Mouse (Mus musculus): Measurements from ENCODE around the gene Mpl. TPM values are rescaled to one million over a fixed set of nuclear protein-coding genes. Genes with fewer than 3 reads are reported as not detected.

The Mpl gene
- polyA plus RNA-seq, 1 experiment from 2014 or later, result 1.2 TPM

DNA sequence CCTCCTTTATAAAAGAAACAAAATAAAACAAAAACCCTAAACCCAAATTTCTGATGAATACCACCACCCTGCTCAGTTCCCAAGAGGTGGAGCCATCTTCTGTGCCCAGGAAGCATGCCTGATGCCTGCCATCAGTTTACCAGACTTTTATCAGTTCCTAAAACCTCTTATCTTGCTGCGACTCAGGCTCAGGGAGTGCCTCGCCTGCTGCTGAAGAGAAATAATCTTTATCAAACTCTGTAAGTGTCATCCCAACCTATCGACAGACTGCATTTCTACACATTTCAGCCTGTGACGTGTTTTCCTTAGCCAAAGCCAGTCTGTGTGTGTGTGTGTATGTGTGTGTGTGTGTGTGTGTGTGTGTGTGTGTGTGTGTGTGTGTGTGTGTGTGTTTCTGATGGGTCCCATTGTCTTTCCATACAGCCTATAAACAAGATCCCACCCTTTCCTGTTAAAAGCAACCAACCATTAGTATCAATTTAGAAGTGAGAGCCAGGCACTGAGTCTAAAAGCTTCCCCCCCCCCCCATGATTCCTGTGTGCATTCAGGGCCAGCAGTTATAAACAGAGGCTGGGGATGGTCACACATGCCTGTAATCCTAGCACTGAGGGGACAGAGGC, 32.7 kb downstream of the Mpl start:
- H3K36me3 ChIP-seq (replicated peaks; ENCODE audit: control insufficient read depth, insufficient read depth, low read depth, low read length), result no peaks in the 10 kb centered on the region
- no peak overlapping the region for H3K27ac ChIP-seq (replicated peaks; ENCODE audit: low read depth, low read length)
- no peak for DNase-seq (ENCODE audit: low spot score)
- ATAC-seq (replicated peaks; ENCODE audit: insufficient number of reproducible peaks, low FRiP score, low TSS enrichment, low read depth), result no peak
- no peak overlapping the region for H3K9ac ChIP-seq (replicated peaks; ENCODE audit: low read length)
- H3K4me1 ChIP-seq (ENCODE audit: control insufficient read depth, insufficient read depth, low read length), result no peaks in the 10 kb centered on the region
- 87% methylated on average over 4 of the region's 4 CpGs for WGBS
- no peaks in the 10 kb centered on the region for H3K9me3 ChIP-seq (replicated peaks; ENCODE audit: control insufficient read depth, low read length)
- H3K4me3 ChIP-seq (ENCODE audit: low read depth, low read length), result no peak overlapping the region
- H3K4me2 ChIP-seq (ENCODE audit: low read depth, low read length), result no peak overlapping the region
- H3K27me3 ChIP-seq (ENCODE audit: control insufficient read depth, insufficient read depth, low read length), result no peaks in the 10 kb centered on the region

GRCm38 (mm10) chr4:118421384-118421783, 35.9 kb downstream of the Mpl start:
- Histone ChIP-seq H3K4me1 (ENCODE audit: control insufficient read depth, insufficient read depth, low read length) (no peaks in the 10 kb centered on the region), H3K9me3 (replicated peaks; ENCODE audit: control insufficient read depth, low read length) (no peaks in the 10 kb centered on the region), H3K27ac (replicated peaks; ENCODE audit: low read depth, low read length) (no peak overlapping the region), H3K4me3 (ENCODE audit: low read depth, low read length) (no peak overlapping the region), H3K27me3 (ENCODE audit: control insufficient read depth, insufficient read depth, low read length) (no peaks in the 10 kb centered on the region), H3K9ac (replicated peaks; ENCODE audit: low read length) (no peak overlapping the region), H3K36me3 (replicated peaks; ENCODE audit: control insufficient read depth, insufficient read depth, low read depth, low read length) (no peaks in the 10 kb centered on the region), H3K4me2 (ENCODE audit: low read depth, low read length) (no peak overlapping the region)
- 98% methylated on average over 3 of the region's 3 CpGs for WGBS
- DNase-seq (ENCODE audit: low spot score) (no peak), ATAC-seq (replicated peaks; ENCODE audit: insufficient number of reproducible peaks, low FRiP score, low TSS enrichment, low read depth) (no peak)

GRCm38 (mm10) chr4:118417112-118417797, 40.1 kb downstream of the Mpl start:
- H3K36me3 ChIP-seq (replicated peaks; ENCODE audit: control insufficient read depth, insufficient read depth, low read depth, low read length), result peaks cover 5% of the 10 kb centered on the region
- WGBS, result 67% methylated on average over 13 of the region's 13 CpGs
- H3K27me3 ChIP-seq (ENCODE audit: control insufficient read depth, insufficient read depth, low read length), result no peaks in the 10 kb centered on the region
- H3K4me3 ChIP-seq (ENCODE audit: low read depth, low read length), result no peak overlapping the region
- H3K4me1 ChIP-seq (ENCODE audit: control insufficient read depth, insufficient read depth, low read length), result no peaks in the 10 kb centered on the region
- H3K27ac ChIP-seq (replicated peaks; ENCODE audit: low read depth, low read length), result no peak overlapping the region
- H3K9me3 ChIP-seq (replicated peaks; ENCODE audit: control insufficient read depth, low read length), result no peaks in the 10 kb centered on the region
- no peak overlapping the region for H3K4me2 ChIP-seq (ENCODE audit: low read depth, low read length)
- H3K9ac ChIP-seq (replicated peaks; ENCODE audit: low read length), result no peak overlapping the region
- no peak for DNase-seq (ENCODE audit: low spot score)
- 0 out of 2 replicates have a peak, but pooled peaks have one; percentile 70 for ATAC-seq (replicated peaks; ENCODE audit: insufficient number of reproducible peaks, low FRiP score, low TSS enrichment, low read depth)

DNA sequence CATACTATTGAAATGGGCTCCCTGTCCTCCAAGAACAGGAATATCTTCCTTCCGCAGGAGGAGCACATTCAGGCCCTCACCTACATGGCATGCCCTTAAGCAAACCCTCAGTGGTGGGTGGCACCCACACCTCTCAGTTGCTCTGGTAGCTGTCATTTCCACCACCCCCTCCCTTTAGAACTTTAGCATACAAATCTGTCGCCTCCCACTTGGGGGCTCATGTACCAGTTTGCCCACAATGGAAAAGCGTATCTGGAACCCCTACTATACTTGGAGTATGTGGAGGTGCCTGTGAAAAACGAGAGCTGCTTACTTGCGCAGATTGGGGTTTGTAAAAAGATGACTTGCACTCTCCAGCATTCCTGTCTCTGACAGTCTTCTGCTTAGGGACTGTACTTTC, 41.0 kb downstream of the Mpl start:
- WGBS, result 89% methylated on average over 5 of the region's 5 CpGs
- Histone ChIP-seq H3K4me1 (ENCODE audit: control insufficient read depth, insufficient read depth, low read length) (no peaks in the 10 kb centered on the region), H3K36me3 (replicated peaks; ENCODE audit: control insufficient read depth, insufficient read depth, low read depth, low read length) (peaks cover 5% of the 10 kb centered on the region), H3K27ac (replicated peaks; ENCODE audit: low read depth, low read length) (no peak overlapping the region), H3K9ac (replicated peaks; ENCODE audit: low read length) (no peak overlapping the region), H3K27me3 (ENCODE audit: control insufficient read depth, insufficient read depth, low read length) (no peaks in the 10 kb centered on the region), H3K4me2 (ENCODE audit: low read depth, low read length) (no peak overlapping the region), H3K4me3 (ENCODE audit: low read depth, low read length) (no peak overlapping the region), H3K9me3 (replicated peaks; ENCODE audit: control insufficient read depth, low read length) (no peaks in the 10 kb centered on the region)
- ATAC-seq (replicated peaks; ENCODE audit: insufficient number of reproducible peaks, low FRiP score, low TSS enrichment, low read depth), result no peak
- no peak for DNase-seq (ENCODE audit: low spot score)

- 84% methylated on average over 2 of the region's 2 CpGs for WGBS
- ATAC-seq (replicated peaks; ENCODE audit: insufficient number of reproducible peaks, low FRiP score, low TSS enrichment, low read depth) (no peak), DNase-seq (ENCODE audit: low spot score) (no peak)
- Histone ChIP-seq H3K4me1 (ENCODE audit: control insufficient read depth, insufficient read depth, low read length) (no peaks in the 10 kb centered on the region), H3K4me2 (ENCODE audit: low read depth, low read length) (no peak overlapping the region), H3K27ac (replicated peaks; ENCODE audit: low read depth, low read length) (no peak overlapping the region), H3K36me3 (replicated peaks; ENCODE audit: control insufficient read depth, insufficient read depth, low read depth, low read length) (peaks cover 5% of the 10 kb centered on the region), H3K9ac (replicated peaks; ENCODE audit: low read length) (no peak overlapping the region), H3K9me3 (replicated peaks; ENCODE audit: control insufficient read depth, low read length) (no peaks in the 10 kb centered on the region), H3K27me3 (ENCODE audit: control insufficient read depth, insufficient read depth, low read length) (no peaks in the 10 kb centered on the region), H3K4me3 (ENCODE audit: low read depth, low read length) (no peak overlapping the region)
Observed at GRCm38 (mm10) chr4:118415779-118416178, 41.5 kb downstream of the Mpl start.

DNA sequence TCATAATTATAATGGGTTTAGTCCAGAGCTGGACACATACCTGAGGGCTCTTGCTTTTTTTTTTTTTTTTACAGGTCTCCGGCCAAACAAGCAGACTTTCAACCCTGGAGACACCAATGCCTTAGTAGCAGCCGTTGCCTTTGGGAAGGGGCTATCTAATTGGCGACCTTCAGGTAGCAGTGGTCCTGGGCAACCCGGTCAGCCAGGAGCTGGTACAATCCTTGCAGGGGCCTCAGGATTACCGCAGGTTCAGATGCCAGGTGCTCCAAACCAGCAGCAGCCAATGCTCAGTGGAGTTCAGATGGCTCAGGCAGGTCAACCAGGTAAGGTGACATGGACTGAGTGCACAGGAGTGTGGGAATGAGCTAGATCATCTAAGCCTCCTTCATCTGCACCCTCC, 43.8 kb downstream of the Mpl start:
- Histone ChIP-seq H3K4me3 (ENCODE audit: low read depth, low read length) (no peak overlapping the region), H3K9me3 (replicated peaks; ENCODE audit: control insufficient read depth, low read length) (no peaks in the 10 kb centered on the region), H3K27me3 (ENCODE audit: control insufficient read depth, insufficient read depth, low read length) (no peaks in the 10 kb centered on the region), H3K36me3 (replicated peaks; ENCODE audit: control insufficient read depth, insufficient read depth, low read depth, low read length) (peaks cover 5% of the 10 kb centered on the region), H3K27ac (replicated peaks; ENCODE audit: low read depth, low read length) (no peak overlapping the region), H3K9ac (replicated peaks; ENCODE audit: low read length) (no peak overlapping the region), H3K4me2 (ENCODE audit: low read depth, low read length) (no peak overlapping the region), H3K4me1 (ENCODE audit: control insufficient read depth, insufficient read depth, low read length) (no peaks in the 10 kb centered on the region)
- WGBS, result 89% methylated on average over 5 of the region's 5 CpGs
- DNase-seq (ENCODE audit: low spot score), result no peak
- no peak for ATAC-seq (replicated peaks; ENCODE audit: insufficient number of reproducible peaks, low FRiP score, low TSS enrichment, low read depth)

- DNase-seq (ENCODE audit: low spot score), result no peak
- H3K9me3 ChIP-seq (replicated peaks; ENCODE audit: control insufficient read depth, low read length), result no peaks in the 10 kb centered on the region
- H3K36me3 ChIP-seq (replicated peaks; ENCODE audit: control insufficient read depth, insufficient read depth, low read depth, low read length), result peaks cover 5% of the 10 kb centered on the region
- no peak for ATAC-seq (replicated peaks; ENCODE audit: insufficient number of reproducible peaks, low FRiP score, low TSS enrichment, low read depth)
- H3K4me1 ChIP-seq (ENCODE audit: control insufficient read depth, insufficient read depth, low read length), result no peaks in the 10 kb centered on the region
- 92% methylated on average over 5 of the region's 5 CpGs for WGBS
- no peak overlapping the region for H3K9ac ChIP-seq (replicated peaks; ENCODE audit: low read length)
- H3K4me3 ChIP-seq (ENCODE audit: low read depth, low read length), result no peak overlapping the region
- no peak overlapping the region for H3K4me2 ChIP-seq (ENCODE audit: low read depth, low read length)
- no peaks in the 10 kb centered on the region for H3K27me3 ChIP-seq (ENCODE audit: control insufficient read depth, insufficient read depth, low read length)
- no peak overlapping the region for H3K27ac ChIP-seq (replicated peaks; ENCODE audit: low read depth, low read length)
Observed at GRCm38 (mm10) chr4:118410871-118411270, 46.4 kb downstream of the Mpl start.

- H3K4me3 ChIP-seq (ENCODE audit: low read depth, low read length), result peak within 1 kb of the TSS; percentile 93
- peak within 1 kb of the TSS; percentile 91 for H3K9ac ChIP-seq (replicated peaks; ENCODE audit: low read length)
- ATAC-seq (replicated peaks; ENCODE audit: insufficient number of reproducible peaks, low FRiP score, low TSS enrichment, low read depth) (peak; percentile 93), DNase-seq (ENCODE audit: low spot score) (peak; percentile 95)
- H3K4me2 ChIP-seq (ENCODE audit: low read depth, low read length), result peak within 1 kb of the TSS; percentile 61
- peak within 1 kb of the TSS; percentile 59 for H3K27ac ChIP-seq (replicated peaks; ENCODE audit: low read depth, low read length)
- under 1% methylated on average over 53 of the region's 53 CpGs for WGBS
- H3K4me1 ChIP-seq (ENCODE audit: control insufficient read depth, insufficient read depth, low read length), result no peaks in the 10 kb centered on the region
- H3K9me3 ChIP-seq (replicated peaks; ENCODE audit: control insufficient read depth, low read length), result no peaks in the 10 kb centered on the region
- H3K27me3 ChIP-seq (ENCODE audit: control insufficient read depth, insufficient read depth, low read length), result no peaks in the 10 kb centered on the region
- peaks cover 4% of the 10 kb centered on the region for H3K36me3 ChIP-seq (replicated peaks; ENCODE audit: control insufficient read depth, insufficient read depth, low read depth, low read length)
Observed at GRCm38 (mm10) chr4:118409142-118409900, 48.0 kb downstream of the Mpl start, which contains the start of the genes Szt2 and Med8. TSS of gene Szt2 (minus strand) at chr4:118409273. TSS of gene Med8 (plus strand) at chr4:118409337.

Data from embryonic facial prominence, embryonic 11.5 days (tissue).